Mouse (Mus musculus) adrenal gland, postnatal 36 days (tissue): ENCODE measurements around the gene Ifih1. TPM values are rescaled to one million over a fixed set of nuclear protein-coding genes. Genes with fewer than 3 reads are reported as not detected.

ENCODE experiments used
- DNase-seq, 2 experiments: peaks; one replicate each; pipeline ENCODE4 v3.0.0; 2021; ENCODE audit warnings: mixed read lengths in 1 of 2
- long read RNA-seq, 2 experiments: library from polyadenylated mRNA; stranded (forward); transcript quantifications; one replicate each; pipeline ENCODE4 v2.0.0; 2021; ENCODE audit warnings: borderline sequencing depth in 2 of 2
- total RNA-seq, 2 experiments: library from RNA; stranded (reverse); gene quantifications; 2 replicates each; pipeline ENCODE4 v1.2.3; 2021

Gene Ifih1
- 10 to 100 TPM in 1 of 2 experiments, 1 to 10 TPM in 1; 9.6 to 21.9 TPM for total RNA-seq
- long read RNA-seq, experiment 1, full-length matches to known transcripts: 7 of 8 reads
- long read RNA-seq, experiment 1, partial matches to known transcripts: 1 of 8 reads
- long read RNA-seq, experiment 1, other reads (novel, unspliced or antisense): 0 of 8 reads
- long read RNA-seq, experiment 2, full-length matches to known transcripts: 1 of 1 reads
- long read RNA-seq, experiment 2, partial matches to known transcripts: 0 of 1 reads
- long read RNA-seq, experiment 2, other reads (novel, unspliced or antisense): 0 of 1 reads

DNA sequence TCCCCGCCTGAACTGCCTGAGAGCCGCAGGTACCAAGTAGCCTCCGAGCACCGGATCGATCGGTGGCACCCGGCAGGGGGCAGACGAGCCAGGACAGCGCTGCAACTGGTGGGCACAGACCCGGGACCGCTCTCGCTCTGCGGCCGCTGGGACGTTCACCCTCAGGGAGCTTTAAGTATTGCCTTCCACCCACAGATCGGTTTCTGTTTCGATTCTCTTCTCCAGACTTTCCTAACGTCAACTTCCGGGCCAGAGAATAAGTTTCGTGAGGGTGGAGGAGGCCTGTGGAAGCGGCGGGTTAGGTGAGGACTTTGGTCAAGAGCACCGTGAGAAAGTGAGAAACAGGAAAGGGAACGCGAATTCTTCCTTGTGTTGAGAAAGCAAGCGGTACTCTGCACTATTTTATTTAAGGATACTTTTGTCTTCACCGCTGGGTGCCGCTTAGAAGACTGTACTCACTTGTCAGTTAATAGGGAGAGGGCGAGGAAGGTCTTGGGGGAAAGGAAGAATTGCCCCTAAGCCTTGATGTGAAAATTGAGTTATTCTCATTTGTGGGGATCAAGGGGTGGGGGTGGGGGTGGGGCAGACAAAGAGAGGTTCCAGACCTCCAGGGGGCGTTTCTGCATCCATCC lies at the start of gene Ifih1:
Ifih1 (minus strand) TSS at position 242 of the 632 bp plus-strand sequence.
- peak; percentile 60 to 79 for DNase-seq

GRCm38 (mm10) chr2:62685934-62686333 lies 39.9 kb upstream of the Ifih1 start:
- no peak for DNase-seq

DNA sequence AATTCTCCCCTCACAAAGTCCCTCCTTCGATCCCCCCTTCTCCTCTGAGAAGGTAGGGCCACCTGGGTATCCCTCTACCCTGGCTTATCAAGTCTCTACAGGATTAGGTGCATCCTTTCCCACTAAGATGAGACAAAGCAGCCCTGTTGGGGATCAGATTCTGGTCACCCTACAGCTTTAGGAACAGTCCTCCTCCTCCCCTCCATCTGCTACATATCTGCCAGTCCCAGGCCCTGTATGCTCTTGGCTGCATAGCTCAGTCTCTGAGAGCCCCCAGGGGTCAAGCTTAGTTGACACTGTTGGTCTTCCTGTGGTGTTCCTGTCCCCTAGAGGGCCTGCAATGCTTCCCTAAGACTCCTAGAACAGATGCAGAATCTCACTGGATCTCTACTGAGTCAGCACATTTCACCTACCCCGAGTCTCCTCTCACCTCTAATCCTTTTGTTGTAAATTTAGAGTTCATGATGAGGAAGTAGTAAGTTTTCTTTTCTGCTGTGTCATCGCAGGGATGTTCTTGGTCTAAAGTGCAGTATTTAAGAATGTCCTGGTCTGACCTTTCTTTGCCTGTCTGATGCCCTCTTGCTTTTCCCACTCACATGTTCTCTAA lies 39.0 kb upstream of the Ifih1 start:
- no peak for DNase-seq

GRCm38 (mm10) chr2:62681667-62682066 lies 35.6 kb upstream of the Ifih1 start:
- DNase-seq: peak; percentile 8 to 12

DNA sequence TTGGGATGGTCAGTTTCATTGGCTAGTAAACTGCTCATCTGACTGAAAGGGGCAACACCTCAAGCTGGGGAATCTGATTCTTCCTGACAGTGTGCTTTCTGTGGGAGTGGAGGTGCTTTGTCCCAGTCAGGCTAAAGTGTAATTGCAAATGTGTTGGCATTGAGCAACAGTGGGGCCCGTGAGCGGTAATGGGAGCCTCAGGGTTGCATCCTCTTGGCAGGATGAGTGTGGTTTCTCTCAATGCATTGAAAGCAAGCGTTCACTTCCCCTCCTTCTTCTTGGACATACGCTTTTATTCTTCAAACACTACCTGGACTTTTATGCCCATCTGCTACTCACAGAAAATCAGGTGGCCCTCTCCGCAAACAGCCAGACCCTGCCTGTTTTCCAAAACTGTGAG lies 26.7 kb upstream of the Ifih1 start:
- no peak for DNase-seq

GRCm38 (mm10) chr2:62670767-62671166 lies 24.7 kb upstream of the Ifih1 start:
- no peak for DNase-seq

DNA sequence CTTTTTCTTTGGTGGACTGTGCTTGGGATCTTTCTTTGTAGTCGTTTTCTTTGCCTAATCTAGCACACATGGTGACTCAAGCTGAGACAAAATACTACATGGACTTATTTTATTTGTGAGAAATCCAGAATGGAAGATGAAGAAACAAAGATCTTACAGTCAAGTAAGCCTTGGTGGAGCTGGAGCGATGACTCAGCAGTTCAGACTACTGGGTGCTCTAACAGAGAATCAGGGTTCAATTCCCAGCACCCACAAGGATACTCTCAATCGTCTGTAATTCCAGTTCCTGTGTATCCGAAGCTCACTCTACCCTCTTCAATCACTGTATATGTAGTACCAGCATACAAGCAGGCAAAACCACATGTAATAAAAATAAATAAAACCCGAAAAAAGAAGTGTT lies 24.2 kb upstream of the Ifih1 start:
- no peak for DNase-seq

- no peak for DNase-seq
Measured at GRCm38 (mm10) chr2:62669848-62670247, 23.8 kb upstream of the Ifih1 start.

DNA sequence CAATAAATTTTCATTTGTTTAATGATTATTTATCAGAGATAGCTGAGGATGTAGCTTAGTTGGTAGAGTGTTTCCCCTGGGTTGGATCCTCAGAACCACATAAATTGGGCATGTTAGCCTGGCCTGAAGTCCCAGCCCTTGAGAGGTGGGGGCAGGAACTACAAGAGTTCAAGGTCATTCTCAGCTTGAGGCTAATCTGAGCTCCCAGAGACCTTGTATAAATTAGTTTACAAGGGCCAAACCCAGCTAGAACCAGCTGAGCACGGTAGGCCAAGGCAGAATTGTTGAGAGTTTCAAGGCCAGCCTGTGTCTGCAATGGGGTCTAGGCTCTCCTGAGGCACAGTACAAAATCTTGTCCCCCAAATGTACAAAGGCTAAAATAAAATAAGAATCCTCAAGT lies 19.5 kb upstream of the Ifih1 start:
- DNase-seq: no peak

GRCm38 (mm10) chr2:62664839-62665238 lies 18.8 kb upstream of the Ifih1 start:
- DNase-seq: no peak

GRCm38 (mm10) chr2:62664135-62664670 lies 18.1 kb upstream of the Ifih1 start, which contains the start of gene Gca:
Gca (plus strand) TSS chr2:62664285.
- DNase-seq: peak; percentile 87 to 91

GRCm38 (mm10) chr2:62662560-62662959 lies 16.5 kb upstream of the Ifih1 start:
- no peak for DNase-seq

DNA sequence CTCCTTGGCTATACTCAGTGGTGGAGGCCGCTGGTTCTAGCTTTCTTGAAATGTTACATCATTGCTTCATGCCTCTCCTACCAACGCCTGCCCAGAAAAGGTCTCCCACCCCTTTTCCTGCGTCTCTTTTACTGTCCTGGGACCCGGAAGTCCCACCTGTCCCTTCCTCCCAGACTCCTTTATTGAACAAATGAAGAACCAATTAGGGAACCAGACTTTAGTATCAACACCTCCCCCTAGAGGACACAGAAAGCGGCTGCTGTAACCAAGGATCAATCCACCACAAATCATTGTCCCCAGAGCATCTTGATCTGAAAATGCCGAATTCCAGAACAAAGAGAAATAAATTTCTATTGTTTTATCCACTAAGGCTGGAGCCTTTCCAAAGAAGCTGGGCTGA lies 14.5 kb upstream of the Ifih1 start:
- no peak for DNase-seq

- no peak for DNase-seq
Measured at GRCm38 (mm10) chr2:62656072-62656471, 10.0 kb upstream of the Ifih1 start.

DNA sequence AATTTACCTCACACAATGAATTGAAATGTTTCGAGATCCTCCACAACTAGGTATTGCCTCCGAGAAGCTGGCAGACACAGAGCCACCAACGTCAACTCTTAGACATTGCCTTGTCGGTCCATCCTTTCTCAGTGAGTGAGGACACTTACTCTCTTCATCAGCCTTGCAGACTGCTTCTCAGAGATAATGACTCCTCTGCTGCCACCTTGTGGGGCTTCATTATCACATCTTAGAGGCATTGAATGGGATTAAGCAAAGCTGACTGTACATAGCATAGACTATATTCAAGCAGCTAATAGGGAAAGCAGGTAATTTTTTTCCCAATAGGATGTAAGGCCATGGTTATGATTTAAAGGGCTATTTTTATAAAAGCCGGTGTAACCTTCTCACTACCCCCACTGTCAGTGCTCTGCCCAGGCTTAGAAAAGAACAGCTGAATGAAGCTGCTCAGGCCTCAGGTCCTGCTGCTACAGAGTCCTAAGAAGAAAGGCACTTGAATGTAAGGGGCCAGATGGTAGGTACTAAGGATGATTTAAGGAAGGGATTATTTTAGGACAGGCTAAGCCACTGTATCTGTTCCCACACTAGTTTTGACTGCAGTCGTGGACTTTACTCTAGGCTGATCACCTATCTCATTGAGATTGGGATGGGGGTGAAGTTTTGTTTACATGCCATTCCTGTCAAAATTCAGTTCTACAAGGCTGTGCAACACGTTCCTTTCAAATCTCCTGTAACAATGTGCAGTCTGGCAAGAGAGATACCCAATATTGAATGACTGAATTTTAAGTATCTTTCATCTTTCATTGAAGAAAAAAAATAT lies 8.7 kb upstream of the Ifih1 start:
- DNase-seq: peak; percentile 57 to 68

DNA sequence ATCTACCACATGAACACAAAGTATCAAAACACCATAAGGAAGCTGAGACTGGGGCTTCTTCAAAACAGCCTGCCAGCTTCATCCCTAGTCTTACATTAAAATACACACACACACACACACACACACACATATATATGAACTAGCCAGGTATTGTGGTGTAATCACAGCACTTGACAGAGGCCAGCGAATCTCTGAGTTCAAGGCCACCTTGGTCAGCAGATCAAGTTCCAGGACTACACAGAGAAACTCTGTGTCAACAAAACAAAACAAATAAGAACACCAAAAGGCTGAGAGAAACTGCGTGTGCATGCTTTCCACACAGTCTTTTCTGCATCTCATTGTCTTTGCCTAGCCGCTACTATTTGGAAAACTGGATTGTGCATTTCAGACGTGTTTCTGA lies 6.4 kb upstream of the Ifih1 start:
- no peak for DNase-seq

- no peak for DNase-seq
Measured at GRCm38 (mm10) chr2:62651890-62652289, 5.8 kb upstream of the Ifih1 start.

- no peak for DNase-seq
Measured at GRCm38 (mm10) chr2:62646671-62647289, 725 bp upstream of the Ifih1 start.

DNA sequence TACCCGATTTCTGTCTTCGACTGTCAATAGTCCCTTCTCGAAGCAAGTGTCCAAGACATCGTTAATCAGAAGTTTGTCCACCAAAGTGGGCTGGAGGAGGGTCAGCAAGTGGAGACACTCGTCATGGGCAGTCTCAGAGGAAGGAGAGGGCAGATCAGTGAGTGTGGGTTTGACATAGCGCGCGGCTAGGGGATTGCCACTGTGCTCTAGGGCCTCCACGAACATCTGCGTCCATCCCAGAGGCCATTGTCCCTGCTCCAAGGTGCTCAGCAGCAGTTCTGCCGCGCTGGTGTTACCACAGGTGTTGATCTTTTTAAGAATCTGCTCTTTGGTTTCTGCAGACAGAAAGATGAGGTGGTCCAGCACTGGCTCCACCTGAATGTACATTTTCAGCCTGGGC lies 580 bp downstream of the Ifih1 start:
- DNase-seq: peak; percentile 8 to 31

DNA sequence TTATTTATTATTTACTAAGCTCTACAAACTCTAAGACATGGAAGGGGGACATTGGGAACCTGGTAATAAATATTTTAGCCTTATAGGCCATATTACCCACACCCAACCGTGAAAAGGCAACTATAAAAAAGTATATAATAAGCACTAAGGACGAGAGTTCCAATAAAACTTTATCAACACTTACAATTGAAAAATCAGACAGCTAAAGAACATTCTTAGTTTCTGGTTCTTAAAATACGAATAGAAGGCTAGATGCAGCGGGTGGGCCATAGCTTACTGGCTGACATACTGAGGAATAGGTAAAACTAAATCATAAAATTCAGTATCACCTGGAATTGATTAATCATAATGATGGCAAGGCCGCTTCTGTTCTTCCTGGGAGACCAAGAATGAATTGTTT lies 1.2 kb downstream of the Ifih1 start:
- no peak for DNase-seq

GRCm38 (mm10) chr2:62643405-62644305 lies 2.4 kb downstream of the Ifih1 start:
- DNase-seq: peak; percentile 61 to 80
